Mouse (Mus musculus) forebrain, embryonic 16.5 days (tissue): Measurements from ENCODE around the gene Aspscr1. TPM values are rescaled to one million over a fixed set of nuclear protein-coding genes. Genes with fewer than 3 reads are reported as not detected.
A peak's percentile ranks its signal among the peaks of the same experiment; 100 is the strongest.

Experiments
- ATAC-seq: fragments of 200-750 bp; cut with Nextera tagmentation; 2 replicates; pipeline ENCODE4 v1.8.0; 2017; ENCODE audit warnings: mild to moderate bottlenecking, moderate library complexity
- H3K27ac ChIP-seq: fragments of 300-500 bp; sonication (generic); 2 replicates; pipeline ENCODE4 v1.5.1; 2014; ENCODE audit warnings: low read length, control low read depth
- H3K27me3 ChIP-seq: fragments of 300-500 bp; sonication (generic); replicated peaks from 2 replicates; pipeline ENCODE4 v1.6.1; 2014; ENCODE audit warnings: low read length; ENCODE audit not compliant: control insufficient read depth, insufficient read depth
- H3K36me3 ChIP-seq: fragments of 300-500 bp; sonication (generic); 2 replicates; pipeline ENCODE4 v1.6.1; 2014; ENCODE audit not compliant: control insufficient read depth, insufficient read depth
- H3K4me1 ChIP-seq: fragments of 300-500 bp; sonication (generic); replicated peaks from 2 replicates; pipeline ENCODE4 v1.6.1; 2014; ENCODE audit warnings: low read length; ENCODE audit not compliant: control insufficient read depth, insufficient read depth
- H3K4me2 ChIP-seq: fragments of 300-500 bp; sonication (generic); 2 replicates; pipeline ENCODE4 v1.6.1; 2014; ENCODE audit warnings: mild to moderate bottlenecking, low read length, control low read depth
- H3K4me3 ChIP-seq: fragments of 300-500 bp; sonication (generic); replicated peaks from 2 replicates; pipeline ENCODE4 v1.5.1; 2014; ENCODE audit warnings: mild to moderate bottlenecking, low read length, control low read depth
- H3K9ac ChIP-seq: fragments of 300-500 bp; sonication (generic); replicated peaks from 2 replicates; pipeline ENCODE4 v1.6.1; 2014; ENCODE audit warnings: low read depth, low read length, control low read depth
- H3K9me3 ChIP-seq: fragments of 300-500 bp; sonication (generic); 2 replicates; pipeline ENCODE4 v1.6.1; 2016; ENCODE audit warnings: low read length; ENCODE audit not compliant: control insufficient read depth
- WGBS: fragments of 180-500 bp; shearing (Covaris S2); extraction: QIAGEN DNeasy Blood & Tissue Kit; methylation state at CpG from one replicate; pipeline ENCODE4 v1.1.7; 2014; 5-methylcytosine and 5-hydroxymethylcytosine counted together
- polyA plus RNA-seq: library from polyadenylated mRNA; unstranded; fragments of >200 nt; fragmentation: Nextera tagmentation; extraction: Ambion mirVana; gene quantifications from 2 replicates; pipeline ENCODE4 v1.2.1, GENCODE M21; 2015

The Aspscr1 gene
- polyA plus RNA-seq, 1 experiment from 2014 or later, result 158 TPM

DNA sequence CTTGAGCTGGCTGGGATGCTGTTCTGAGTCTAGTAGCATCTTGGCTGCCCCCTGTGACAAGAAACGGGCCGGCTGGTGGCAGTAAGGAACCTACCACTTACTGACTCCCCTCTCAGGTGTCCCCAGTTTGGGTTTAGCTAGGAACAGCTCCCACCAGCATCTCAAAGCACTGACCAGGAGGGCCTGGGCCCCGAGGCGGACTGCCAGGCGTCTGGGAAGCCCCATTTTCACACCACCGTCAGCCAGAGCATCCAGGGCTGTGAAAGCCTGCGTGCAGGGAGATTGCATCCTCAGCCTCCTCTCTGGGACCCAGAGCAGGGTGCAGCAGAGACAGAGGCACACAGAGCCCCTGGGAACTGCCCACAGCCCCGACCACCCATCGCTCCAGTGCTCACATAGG lies 31.5 kb upstream of the Aspscr1 start:
- H3K4me1 ChIP-seq, result peaks cover 12% of the 10 kb centered on the region
- WGBS, result 66% methylated on average over 9 of the region's 9 CpGs

DNA sequence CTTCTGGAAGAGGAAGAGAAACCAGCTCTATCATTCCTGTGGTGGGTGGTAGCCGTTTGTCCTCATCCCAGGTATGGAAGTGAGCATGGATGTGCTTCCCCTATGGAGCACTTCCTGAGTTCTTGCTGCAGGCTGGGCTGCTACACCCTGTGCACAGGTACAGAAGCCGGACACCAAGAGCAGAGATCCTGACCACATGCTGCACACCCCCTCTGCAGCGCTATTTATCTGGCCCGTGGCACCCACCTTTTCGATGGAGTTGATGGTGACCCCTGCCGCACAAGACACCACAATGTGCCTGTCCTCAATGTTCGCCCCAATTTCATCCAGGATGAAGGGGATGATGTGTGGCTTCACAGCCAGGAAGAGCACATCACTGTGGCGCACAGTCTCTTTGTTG lies 30.9 kb upstream of the Aspscr1 start:
- Histone ChIP-seq H3K27ac (no peak overlapping the region), H3K27me3 (no peaks in the 10 kb centered on the region), H3K36me3 (no peaks in the 10 kb centered on the region), H3K4me1 (peaks cover 12% of the 10 kb centered on the region), H3K4me2 (no peak overlapping the region), H3K9me3 (no peaks in the 10 kb centered on the region), H3K9ac (no peak overlapping the region), H3K4me3 (no peak overlapping the region)
- ATAC-seq, result no peak
- 90% methylated on average over 8 of the region's 8 CpGs for WGBS

More for the DNA sequence above, 31.5 kb upstream of the Aspscr1 start:
- no peak overlapping the region for H3K4me2 ChIP-seq
- H3K4me3 ChIP-seq, result no peak overlapping the region
- H3K9ac ChIP-seq, result 0 out of 2 replicates have a peak overlapping the region, but pooled peaks have one; percentile 13
- no peak for ATAC-seq
- H3K9me3 ChIP-seq, result no peaks in the 10 kb centered on the region
- H3K27ac ChIP-seq, result no peak overlapping the region
- no peaks in the 10 kb centered on the region for H3K36me3 ChIP-seq
- no peaks in the 10 kb centered on the region for H3K27me3 ChIP-seq

- Histone ChIP-seq H3K4me1 (peaks cover 15% of the 10 kb centered on the region), H3K9me3 (no peaks in the 10 kb centered on the region), H3K4me2 (peak overlapping the region; percentile 98), H3K36me3 (no peaks in the 10 kb centered on the region), H3K4me3 (peak overlapping the region; percentile 62), H3K9ac (peak overlapping the region; percentile 79), H3K27ac (peak overlapping the region; percentile 47; the same call in 1 of the 2 replicates), H3K27me3 (no peaks in the 10 kb centered on the region)
- peak; percentile 56 for ATAC-seq
- 1% methylated on average over 18 of the region's 18 CpGs for WGBS
Measured at GRCm38 (mm10) chr11:120642939-120643600, 29.7 kb upstream of the Aspscr1 start.

- no peaks in the 10 kb centered on the region for H3K27me3 ChIP-seq
- no peaks in the 10 kb centered on the region for H3K36me3 ChIP-seq
- peak within 1 kb of the TSS; percentile 98 for H3K4me2 ChIP-seq
- 1% methylated on average over 15 of the region's 15 CpGs for WGBS
- H3K4me1 ChIP-seq, result peaks cover 17% of the 10 kb centered on the region
- peak; percentile 100 for ATAC-seq
- no peaks in the 10 kb centered on the region for H3K9me3 ChIP-seq
- H3K4me3 ChIP-seq, result peak within 1 kb of the TSS; percentile 62
- H3K9ac ChIP-seq, result peak within 1 kb of the TSS; percentile 79
- peak within 1 kb of the TSS; percentile 47; the same call in 1 of the 2 replicates for H3K27ac ChIP-seq
Measured at GRCm38 (mm10) chr11:120643601-120643987, 29.2 kb upstream of the Aspscr1 start, which contains the start of gene Pycr1. Gene Pycr1, minus strand, starts transcription at chr11:120643769.

DNA sequence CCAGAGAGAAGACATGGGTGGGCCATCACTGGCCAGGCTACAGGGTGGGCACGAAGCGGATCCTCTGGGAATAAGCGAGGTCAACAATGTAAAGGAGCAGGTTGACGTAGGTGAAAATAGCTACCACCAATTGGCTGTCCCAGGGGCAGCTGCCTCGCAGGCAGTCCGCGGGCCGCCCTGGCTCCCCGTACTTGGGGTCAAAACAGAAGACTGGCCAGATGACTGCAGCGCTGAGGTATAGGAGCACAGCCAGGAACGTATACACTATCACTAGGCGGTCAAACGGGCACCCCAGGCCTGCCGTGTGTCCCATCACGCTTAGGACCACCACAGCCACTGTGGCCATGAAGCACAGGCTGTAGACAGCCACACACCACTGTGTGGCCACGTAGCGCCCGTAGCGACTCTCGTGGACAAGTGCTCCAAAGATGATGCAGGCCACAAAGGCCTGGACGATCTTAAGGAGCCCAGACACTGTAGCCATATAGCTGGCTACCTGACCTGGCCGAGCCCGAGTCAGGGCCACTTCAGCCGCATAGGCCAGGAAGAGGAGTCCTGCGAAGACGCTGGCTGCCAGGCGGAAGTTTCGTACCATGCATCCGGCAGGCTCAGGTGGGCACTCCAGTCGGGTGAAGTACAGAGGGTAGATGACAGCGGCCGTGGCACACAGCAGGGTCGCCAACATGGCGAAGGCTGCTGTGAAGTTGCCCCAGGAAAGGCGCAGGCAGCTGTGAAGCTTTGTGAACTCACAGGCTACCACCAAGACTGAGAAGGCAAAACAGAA lies 25.5 kb upstream of the Aspscr1 start:
- no peak overlapping the region for H3K9ac ChIP-seq
- no peak overlapping the region for H3K4me2 ChIP-seq
- H3K4me1 ChIP-seq, result peaks cover 17% of the 10 kb centered on the region
- H3K36me3 ChIP-seq, result no peaks in the 10 kb centered on the region
- ATAC-seq, result no peak
- H3K27ac ChIP-seq, result no peak overlapping the region
- H3K9me3 ChIP-seq, result no peaks in the 10 kb centered on the region
- 81% methylated on average over 35 of the region's 35 CpGs for WGBS
- no peak overlapping the region for H3K4me3 ChIP-seq
- H3K27me3 ChIP-seq, result no peaks in the 10 kb centered on the region

GRCm38 (mm10) chr11:120648001-120648476 lies 24.7 kb upstream of the Aspscr1 start, which contains the start of gene Myadml2:
Gene Myadml2, minus strand, starts transcription at chr11:120648158.
- Histone ChIP-seq H3K4me3 (peak within 1 kb of the TSS; percentile 2), H3K4me2 (peak within 1 kb of the TSS; percentile 9), H3K9me3 (no peaks in the 10 kb centered on the region), H3K9ac (0 out of 2 replicates have a peak within 1 kb of the TSS, but pooled peaks have one; percentile 2), H3K4me1 (peaks cover 11% of the 10 kb centered on the region), H3K27ac (no peak within 1 kb of the TSS), H3K36me3 (no peaks in the 10 kb centered on the region), H3K27me3 (no peaks in the 10 kb centered on the region)
- no peak for ATAC-seq
- WGBS, result 6% methylated on average over 13 of the region's 13 CpGs

GRCm38 (mm10) chr11:120651872-120652271 lies 20.9 kb upstream of the Aspscr1 start:
- Histone ChIP-seq H3K36me3 (no peaks in the 10 kb centered on the region), H3K27me3 (peaks cover 4% of the 10 kb centered on the region; the same call in 1 of the 2 replicates), H3K9ac (no peak overlapping the region), H3K9me3 (no peaks in the 10 kb centered on the region), H3K4me2 (no peak overlapping the region), H3K4me3 (no peak overlapping the region), H3K4me1 (peaks cover 5% of the 10 kb centered on the region), H3K27ac (no peak overlapping the region)
- 58% methylated on average over 3 of the region's 3 CpGs for WGBS
- ATAC-seq, result no peak

DNA sequence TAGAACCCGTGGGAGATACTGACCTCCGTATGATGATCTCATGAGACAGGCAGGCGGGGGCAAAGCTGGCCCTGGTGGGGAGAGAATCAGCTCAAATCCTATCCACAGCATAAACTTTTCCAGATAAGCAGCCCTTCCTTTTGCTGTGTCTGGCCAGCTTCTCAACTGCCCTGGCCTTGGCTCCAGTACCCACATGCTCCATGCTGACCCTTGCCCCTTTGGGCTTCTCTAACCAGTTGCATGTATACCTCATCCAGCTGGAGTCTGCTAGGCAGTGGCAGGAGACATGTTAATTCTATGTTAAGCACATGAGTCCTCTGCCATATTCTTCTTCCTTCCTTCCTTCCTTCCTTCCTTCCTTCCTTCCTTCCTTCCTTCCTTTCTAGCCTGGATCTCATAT lies 18.0 kb upstream of the Aspscr1 start:
- H3K27me3 ChIP-seq, result peaks cover 27% of the 10 kb centered on the region
- H3K9ac ChIP-seq, result no peak overlapping the region
- WGBS, result 81% methylated on average over 3 of the region's 3 CpGs
- H3K4me3 ChIP-seq, result no peak overlapping the region
- no peak for ATAC-seq
- no peak overlapping the region for H3K27ac ChIP-seq
- H3K36me3 ChIP-seq, result no peaks in the 10 kb centered on the region
- no peak overlapping the region for H3K4me2 ChIP-seq
- H3K4me1 ChIP-seq, result peaks cover 2% of the 10 kb centered on the region
- no peaks in the 10 kb centered on the region for H3K9me3 ChIP-seq

- Histone ChIP-seq H3K9me3 (no peaks in the 10 kb centered on the region), H3K9ac (no peak overlapping the region), H3K36me3 (no peaks in the 10 kb centered on the region), H3K27me3 (peaks cover 52% of the 10 kb centered on the region), H3K4me3 (no peak overlapping the region), H3K4me2 (no peak overlapping the region), H3K4me1 (peaks cover 17% of the 10 kb centered on the region), H3K27ac (no peak overlapping the region)
- 94% methylated on average over 4 of the region's 4 CpGs for WGBS
- ATAC-seq, result no peak
Measured at GRCm38 (mm10) chr11:120657301-120657700, 15.5 kb upstream of the Aspscr1 start.
